In the genomic region with DNA sequence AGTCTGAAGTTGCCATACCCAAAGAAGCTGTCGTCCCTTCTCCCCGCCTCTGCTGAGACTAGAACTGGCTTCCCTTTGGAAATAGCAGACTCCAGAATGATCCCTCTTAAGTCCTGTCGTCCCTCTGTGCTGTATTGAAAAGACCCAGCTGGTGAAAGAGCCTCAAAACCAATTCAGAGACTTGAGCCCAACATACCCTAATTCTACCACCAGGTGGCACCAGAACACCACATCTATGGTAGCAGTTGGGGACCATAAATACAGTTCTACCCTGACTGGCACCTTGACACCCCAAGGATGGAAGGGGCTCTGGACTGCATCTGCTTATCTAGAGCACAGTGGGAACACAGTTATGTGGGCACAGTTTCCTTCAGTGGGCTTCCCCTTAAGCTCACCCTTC, we compare ENCODE assay signal across 9 mouse cellular contexts. TPM values are rescaled to one million over a fixed set of nuclear protein-coding genes. Genes with fewer than 3 reads are reported as not detected.
A peak's percentile ranks its signal among the peaks of the same experiment; 100 is the strongest.
DNase-seq lines count a peak whose midpoint lies in the region; ATAC-seq lines count a peak whose summit lies in the region.
"Had no signal": no experiment of that assay in that cellular context is flagged by ENCODE, and none has a peak within 500 bp of the region (broad histone marks: within the 10 kb centered on the region; RNA-seq: fewer than 3 reads in every experiment).

No protein-coding gene starts in this region.

- no peak overlapping the region for H3K4me2 ChIP-seq in forebrain, embryonic 13.5 days
- H3K4me2 ChIP-seq in hindbrain, embryonic 16.5 days (ENCODE audit: low read length): no peak overlapping the region

- DNase-seq in cerebellum, adult 11 months: no peak
- peak; percentile 44 for DNase-seq in c-Kit-negative CD71-positive TER-119-positive erythroid progenitor cells, embryonic 14.5 days (ENCODE audit: low read depth, low spot score)
- peak; percentile 60 to 80 for DNase-seq in layer of hippocampus, postnatal 25 days (ENCODE audit: extremely low spot score in 1 of 2, low spot score in 1 of 2)
- DNase-seq in right cerebral cortex, postnatal 4 days: peak; percentile 76

- WGBS in forebrain, embryonic 13.5 days: 3% methylated on average over 3 of the region's 3 CpGs
- 4% methylated on average over 3 of the region's 3 CpGs for WGBS in hindbrain, embryonic 16.5 days

- no peak overlapping the region for H3K27ac ChIP-seq in forebrain, embryonic 13.5 days
- H3K27ac ChIP-seq in hindbrain, embryonic 16.5 days (ENCODE audit: low read depth, low read length): no peak overlapping the region

- H3K4me3 ChIP-seq in forebrain, embryonic 13.5 days: no peak overlapping the region
- no peak overlapping the region for H3K4me3 ChIP-seq in hindbrain, embryonic 16.5 days (ENCODE audit: low read length)
- H3K4me3 ChIP-seq: myocyte had no signal

- H3K9me3 ChIP-seq in forebrain, embryonic 13.5 days (replicated peaks): no peaks in the 10 kb centered on the region
- no peaks in the 10 kb centered on the region for H3K9me3 ChIP-seq in hindbrain, embryonic 16.5 days (ENCODE audit: control insufficient read depth, low read length)

- peaks cover 14% of the 10 kb centered on the region for H3K27me3 ChIP-seq in forebrain, embryonic 13.5 days
- peaks cover under 1% of the 10 kb centered on the region; the same call in 1 of the 2 replicates for H3K27me3 ChIP-seq in hindbrain, embryonic 16.5 days (replicated peaks; ENCODE audit: control insufficient read depth, insufficient read depth, low read length)

- no peak overlapping the region for H3K9ac ChIP-seq in forebrain, embryonic 13.5 days
- H3K9ac ChIP-seq in hindbrain, embryonic 16.5 days (ENCODE audit: low read depth, low read length): no peak overlapping the region

- ATAC-seq in cerebellum, adult (ENCODE audit: insufficient number of reproducible peaks, low FRiP score, low TSS enrichment): 0 out of 2 replicates have a peak, but pooled peaks have one; percentile 54
- ATAC-seq in forebrain, embryonic 13.5 days: peak; percentile 74
- peak; percentile 67 for ATAC-seq in hindbrain, embryonic 16.5 days
- ATAC-seq in megakaryocyte-erythroid progenitor cell, adult 5-6 weeks (replicated peaks; ENCODE audit: low FRiP score, low TSS enrichment, poor library complexity, severe bottlenecking): 0 out of 2 replicates have a peak, but pooled peaks have one; percentile 48

- peaks cover 21% of the 10 kb centered on the region for H3K36me3 ChIP-seq in forebrain, embryonic 13.5 days (ENCODE audit: poor library complexity, severe bottlenecking)
- H3K36me3 ChIP-seq in hindbrain, embryonic 16.5 days (ENCODE audit: control insufficient read depth, insufficient read depth, low read length): peaks cover 5% of the 10 kb centered on the region; the same call in 1 of the 2 replicates

- H3K4me1 ChIP-seq in forebrain, embryonic 13.5 days: no peaks in the 10 kb centered on the region
- no peaks in the 10 kb centered on the region for H3K4me1 ChIP-seq in hindbrain, embryonic 16.5 days (ENCODE audit: control insufficient read depth, insufficient read depth, low read depth, low read length)

RNA-seq across cellular contexts. Expression of gene Lrrc10b, which starts 7.6 kb away (rescaled TPM):
- 0.25 and 0.40 TPM in 2 replicates for polyA plus RNA-seq in forebrain, embryonic 13.5 days (2015; fragmentation: Nextera tagmentation; extraction: Ambion mirVana)
- polyA plus RNA-seq in hindbrain, embryonic 16.5 days (2015; fragmentation: Nextera tagmentation; extraction: Ambion mirVana): 0.97 and 1.3 TPM in 2 replicates
- 10 to 100 TPM; 76.2 to 78.9 TPM for total RNA-seq in layer of hippocampus, postnatal 25 days (2021)
- not detected in 2 replicates for total RNA-seq in megakaryocyte-erythroid progenitor cell, adult 5-6 weeks (2014; fragmentation: Nextera tagmentation)
- total RNA-seq in megakaryocyte-erythroid progenitor cell, adult 5-6 weeks (2017): not detected in 2 replicates

RNA-seq across cellular contexts. Expression of gene Ppp1r32, which starts 33.0 kb away (rescaled TPM):
- 1.5 and 1.9 TPM in 2 replicates for polyA plus RNA-seq in forebrain, embryonic 13.5 days (2015; fragmentation: Nextera tagmentation; extraction: Ambion mirVana)
- 2.4 and 2.7 TPM in 2 replicates for polyA plus RNA-seq in hindbrain, embryonic 16.5 days (2015; fragmentation: Nextera tagmentation; extraction: Ambion mirVana)
- total RNA-seq in layer of hippocampus, postnatal 25 days (2021): 1 to 10 TPM; 1.7 to 3.4 TPM
- 0.57 TPM in 1 of 2 replicates, not detected in the other for total RNA-seq in megakaryocyte-erythroid progenitor cell, adult 5-6 weeks (2014; fragmentation: Nextera tagmentation)
- not detected in 2 replicates for total RNA-seq in megakaryocyte-erythroid progenitor cell, adult 5-6 weeks (2017)

Comparison
In these comparisons a context has a peak if more than half of its experiments do, and no peak if none do; other contexts are left out.
1. RNA of gene Lrrc10b, which starts 7.6 kb away (total RNA-seq): 76.2 to 78.9 TPM in layer of hippocampus, postnatal 25 days; not detected in megakaryocyte-erythroid progenitor cell, adult 5-6 weeks; every median in the first group is over 10 times any median in the second.
2. Peak in every context shown above with its lines, with median percentiles within 50 percentile points of each other: ATAC-seq.